Mouse (Mus musculus): ENCODE results near the gene Coro2b.

Coro2b gene

DNA sequence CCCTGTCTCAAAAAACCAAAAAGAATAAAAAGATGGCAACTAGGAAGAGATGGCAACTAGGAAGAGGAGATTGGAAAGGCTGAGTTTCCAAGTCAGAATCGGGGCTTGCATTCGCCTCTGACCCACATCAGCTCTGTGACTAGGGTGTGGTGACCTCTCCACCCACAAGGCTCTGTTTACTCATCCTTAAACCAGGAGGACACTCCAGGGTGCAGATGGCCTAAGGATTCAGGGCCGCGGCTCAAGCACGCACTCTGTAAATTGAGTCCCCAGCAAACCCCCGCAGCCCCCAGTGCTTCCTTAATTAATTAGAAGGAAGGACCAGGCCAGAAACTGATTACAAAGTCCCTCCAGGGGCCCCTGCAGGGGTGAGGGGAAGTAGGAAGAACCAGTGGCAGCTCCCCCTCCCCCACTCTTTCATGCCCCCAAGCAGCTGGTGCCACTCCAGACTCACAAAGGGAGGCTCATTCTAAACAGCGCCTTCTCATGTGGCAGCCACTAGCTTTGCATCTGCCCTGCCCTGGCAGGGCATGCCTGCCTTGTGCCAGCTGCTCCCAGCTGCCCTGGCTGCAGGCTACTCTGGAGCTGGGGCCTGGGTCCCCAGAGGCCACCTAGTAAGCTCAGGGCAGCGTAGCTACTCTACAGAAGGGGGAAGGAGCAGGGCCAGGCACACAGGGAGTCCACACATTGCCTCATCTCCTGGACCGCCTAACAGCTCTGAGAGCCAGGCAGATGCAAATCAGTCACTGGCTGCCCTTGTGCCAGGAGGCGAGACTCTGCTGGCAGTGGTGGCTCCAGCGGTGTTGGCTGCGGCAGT is 5.2 kb downstream of the Coro2b start:
- no peaks in the 10 kb centered on the region for H3K36me3 ChIP-seq (ENCODE audit: control insufficient read depth, insufficient read depth, low read length, poor library complexity, severe bottlenecking)
- DNase-seq (ENCODE audit: low read depth, low spot score) = peak; percentile 24
- H3K27me3 ChIP-seq (ENCODE audit: control insufficient read depth, insufficient read depth, low read length, poor library complexity, severe bottlenecking) = no peaks in the 10 kb centered on the region

DNA sequence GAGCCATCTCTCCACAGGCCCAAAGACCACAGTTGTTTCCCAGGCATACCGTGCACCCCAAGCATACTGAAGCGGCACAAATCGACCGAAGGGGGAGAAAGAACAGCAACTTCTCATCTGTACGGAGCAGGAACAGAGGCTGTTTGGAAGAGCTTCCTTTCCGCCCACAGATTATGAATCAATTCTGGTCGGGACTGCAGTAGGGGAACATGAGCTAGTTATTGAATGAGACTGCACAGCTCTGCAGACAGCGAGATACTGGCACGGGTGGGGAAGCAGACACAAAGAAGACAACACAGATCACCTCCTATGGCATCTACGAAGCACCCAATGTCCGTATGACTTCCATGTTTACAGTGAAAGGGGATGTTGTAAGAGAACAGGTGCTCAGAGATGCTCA is 8.3 kb downstream of the Coro2b start:
- H3K36me3 ChIP-seq (ENCODE audit: control insufficient read depth, insufficient read depth, low read length, poor library complexity, severe bottlenecking) = no peaks in the 10 kb centered on the region
- no peaks in the 10 kb centered on the region for H3K27me3 ChIP-seq (ENCODE audit: control insufficient read depth, insufficient read depth, low read length, poor library complexity, severe bottlenecking)
- no peak for DNase-seq (ENCODE audit: low read depth, low spot score)

DNA sequence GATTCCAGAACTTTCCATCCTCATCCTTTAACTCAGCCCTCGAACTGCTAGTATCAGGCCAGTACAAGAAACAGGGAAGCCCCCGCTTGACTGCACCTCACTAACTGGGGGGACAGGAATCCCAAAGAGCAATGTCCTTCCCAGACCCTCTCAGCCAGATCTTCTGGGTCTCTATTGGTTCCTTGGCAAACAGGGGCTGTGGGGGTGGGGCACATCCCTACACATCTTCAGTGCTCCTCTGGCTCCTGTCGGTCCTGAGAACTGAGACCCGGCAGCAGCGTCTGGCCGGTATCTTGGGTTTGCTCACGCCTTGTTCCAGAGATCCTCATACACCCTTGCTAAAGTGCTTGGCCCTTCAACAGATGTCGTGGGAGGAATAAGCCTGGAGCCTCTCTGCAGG is 10.0 kb downstream of the Coro2b start:
- DNase-seq (ENCODE audit: low read depth, low spot score) = no peak
- H3K36me3 ChIP-seq (ENCODE audit: control insufficient read depth, insufficient read depth, low read length, poor library complexity, severe bottlenecking) = no peaks in the 10 kb centered on the region
- no peaks in the 10 kb centered on the region for H3K27me3 ChIP-seq (ENCODE audit: control insufficient read depth, insufficient read depth, low read length, poor library complexity, severe bottlenecking)

DNA sequence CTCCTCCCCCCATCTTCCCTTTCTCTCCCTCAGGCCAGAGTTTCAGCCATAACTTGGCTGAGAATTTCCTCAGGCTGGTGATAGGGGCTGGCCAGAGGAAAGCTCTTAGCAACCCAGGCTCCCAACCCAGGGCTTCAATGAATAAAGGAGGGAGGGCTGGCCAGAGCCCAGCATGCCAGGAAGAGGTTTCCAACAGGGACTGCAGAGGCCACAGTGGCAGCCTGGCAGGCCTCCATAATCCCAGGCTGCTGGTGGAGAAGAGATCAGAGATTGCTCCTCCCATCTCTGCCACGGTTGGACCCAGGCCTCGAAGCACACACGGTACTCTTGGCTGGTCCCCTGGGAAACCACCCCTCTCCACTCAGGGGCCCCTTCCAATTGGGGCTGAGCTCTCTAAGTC is 10.4 kb downstream of the Coro2b start:
- H3K36me3 ChIP-seq (ENCODE audit: control insufficient read depth, insufficient read depth, low read length, poor library complexity, severe bottlenecking) = no peaks in the 10 kb centered on the region
- H3K27me3 ChIP-seq (ENCODE audit: control insufficient read depth, insufficient read depth, low read length, poor library complexity, severe bottlenecking) = no peaks in the 10 kb centered on the region
- no peak for DNase-seq (ENCODE audit: low read depth, low spot score)

DNA sequence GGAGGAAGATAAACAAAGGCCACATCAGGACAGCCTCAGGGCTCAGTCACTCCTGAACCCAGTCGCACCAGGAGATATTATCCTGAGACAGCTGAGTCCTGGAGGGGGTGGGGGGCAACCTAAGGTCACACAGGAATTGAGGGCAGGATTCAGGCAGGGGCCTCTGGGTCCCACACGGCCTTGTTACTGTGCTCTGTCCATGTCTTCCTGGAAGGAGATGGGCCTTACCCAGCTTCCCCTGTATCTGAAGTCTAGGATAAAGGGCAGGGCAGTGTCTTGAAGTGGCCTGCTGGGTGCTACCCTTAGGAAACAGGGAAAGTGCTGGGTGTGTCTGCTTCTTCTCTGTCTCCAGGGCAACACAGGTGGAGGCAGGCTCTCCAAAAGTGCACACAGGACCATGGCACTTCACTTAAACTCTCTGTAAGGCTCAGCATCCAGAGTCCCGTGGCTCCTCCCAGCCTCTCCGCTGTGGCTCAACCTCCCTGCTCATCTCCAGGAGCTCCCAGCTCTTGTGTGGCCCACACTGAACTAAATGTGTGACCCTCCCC is 12.0 kb downstream of the Coro2b start:
- no peaks in the 10 kb centered on the region for H3K36me3 ChIP-seq (ENCODE audit: control insufficient read depth, insufficient read depth, low read length, poor library complexity, severe bottlenecking)
- DNase-seq (ENCODE audit: low read depth, low spot score) = no peak
- no peaks in the 10 kb centered on the region for H3K27me3 ChIP-seq (ENCODE audit: control insufficient read depth, insufficient read depth, low read length, poor library complexity, severe bottlenecking)

DNA sequence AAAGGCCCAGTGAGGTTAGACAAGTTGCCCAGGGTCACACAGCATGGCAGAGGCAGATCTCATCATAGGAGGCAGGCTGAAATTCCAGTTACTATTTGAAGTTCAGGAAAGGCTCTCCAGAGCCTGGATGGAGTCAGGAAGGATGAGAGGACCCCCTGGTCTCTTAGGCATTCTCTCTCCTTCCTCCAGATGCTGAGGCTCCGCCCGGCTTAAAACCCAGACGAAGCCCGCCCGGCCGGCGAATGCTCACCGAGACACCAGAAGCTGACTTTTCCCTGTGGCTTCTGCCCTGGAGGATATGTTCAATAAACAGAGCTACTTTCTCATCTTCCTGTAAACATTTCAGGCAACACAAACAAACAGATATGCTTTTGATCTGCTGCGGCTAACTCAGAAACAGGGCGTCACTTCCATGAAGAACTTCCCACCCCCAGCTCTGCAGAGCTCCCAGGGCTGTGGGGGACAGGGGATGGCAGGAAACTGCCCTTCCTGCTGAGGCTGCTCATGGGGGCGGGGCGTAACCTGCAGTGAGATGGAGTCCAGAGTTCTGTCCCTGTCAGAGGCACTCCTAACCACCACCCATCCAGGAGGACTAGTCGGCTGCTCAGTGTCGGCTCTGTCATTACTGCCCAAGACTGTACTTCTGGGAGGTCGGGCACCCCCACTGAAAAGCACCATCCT is 13.9 kb downstream of the Coro2b start:
- H3K36me3 ChIP-seq (ENCODE audit: control insufficient read depth, insufficient read depth, low read length, poor library complexity, severe bottlenecking) = no peaks in the 10 kb centered on the region
- H3K27me3 ChIP-seq (ENCODE audit: control insufficient read depth, insufficient read depth, low read length, poor library complexity, severe bottlenecking) = no peaks in the 10 kb centered on the region
- no peak for DNase-seq (ENCODE audit: low read depth, low spot score)

DNA sequence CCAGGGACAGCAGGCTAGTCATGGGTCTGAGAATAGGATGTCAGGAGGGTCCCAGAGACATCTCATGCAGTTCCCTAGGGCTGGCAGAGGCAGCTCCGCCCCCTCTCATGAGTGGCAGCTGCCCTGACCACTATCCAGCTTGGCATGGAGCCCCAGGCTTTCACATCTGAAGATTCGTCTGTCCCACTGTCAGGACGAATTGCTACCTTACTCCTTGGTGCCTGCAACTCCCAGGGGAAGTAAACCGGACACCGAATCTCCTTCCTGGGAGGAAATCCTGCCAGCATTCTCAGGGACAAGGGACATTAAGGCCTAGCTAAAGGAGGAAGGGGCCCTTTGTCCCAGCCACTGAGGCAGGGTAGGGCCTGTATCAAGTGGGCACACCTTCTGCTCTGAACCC is 14.6 kb downstream of the Coro2b start:
- DNase-seq (ENCODE audit: low read depth, low spot score) = no peak
- no peaks in the 10 kb centered on the region for H3K36me3 ChIP-seq (ENCODE audit: control insufficient read depth, insufficient read depth, low read length, poor library complexity, severe bottlenecking)

DNA sequence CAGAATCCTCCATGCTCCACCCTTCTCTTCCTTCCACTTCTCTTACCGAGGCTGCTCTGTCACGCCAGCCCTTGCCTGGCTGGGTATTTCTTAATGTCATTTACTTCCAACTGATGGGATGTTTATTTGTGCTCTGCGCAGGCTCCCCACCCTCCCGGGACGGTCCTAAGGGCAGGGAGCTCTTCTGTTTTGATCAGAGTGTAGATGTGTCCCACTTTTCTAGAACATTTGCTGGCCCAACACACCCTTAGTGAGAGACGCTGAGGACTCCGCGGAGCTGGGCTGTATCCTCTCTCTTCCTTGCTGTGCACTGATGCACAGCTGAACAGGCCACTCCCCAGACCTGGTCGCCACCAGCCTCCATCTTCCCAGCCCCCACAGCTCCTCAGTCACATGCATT is 15.3 kb downstream of the Coro2b start:
- no peak for DNase-seq (ENCODE audit: low read depth, low spot score)
- Histone ChIP-seq H3K36me3 (ENCODE audit: control insufficient read depth, insufficient read depth, low read length, poor library complexity, severe bottlenecking) (no peaks in the 10 kb centered on the region), H3K27me3 (ENCODE audit: control insufficient read depth, insufficient read depth, low read length, poor library complexity, severe bottlenecking) (no peaks in the 10 kb centered on the region)

More for the DNA sequence above, 14.6 kb downstream of the Coro2b start:
- no peaks in the 10 kb centered on the region for H3K27me3 ChIP-seq (ENCODE audit: control insufficient read depth, insufficient read depth, low read length, poor library complexity, severe bottlenecking)

DNA sequence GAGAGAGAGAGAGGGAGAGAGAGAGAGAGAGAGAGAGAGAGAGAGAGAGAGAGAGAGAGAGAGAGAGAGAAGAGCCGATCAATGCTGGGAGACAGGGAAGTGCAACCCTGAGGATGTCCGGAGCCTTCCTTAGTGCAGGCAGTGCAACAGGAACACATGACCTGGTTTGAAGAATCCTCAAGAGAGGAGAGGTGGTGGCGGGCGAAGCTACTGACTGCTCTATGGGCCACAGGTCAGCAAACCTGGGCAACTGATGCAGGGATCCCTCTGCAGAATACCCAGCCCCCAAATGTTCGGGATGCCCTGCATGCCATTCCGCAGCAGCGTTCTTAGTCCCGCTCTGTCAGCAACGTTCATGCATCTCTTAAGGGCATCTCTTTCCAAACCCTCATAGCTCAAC is 15.9 kb downstream of the Coro2b start:
- no peaks in the 10 kb centered on the region for H3K27me3 ChIP-seq (ENCODE audit: control insufficient read depth, insufficient read depth, low read length, poor library complexity, severe bottlenecking)
- no peaks in the 10 kb centered on the region for H3K36me3 ChIP-seq (ENCODE audit: control insufficient read depth, insufficient read depth, low read length, poor library complexity, severe bottlenecking)
- DNase-seq (ENCODE audit: low read depth, low spot score) = no peak

DNA sequence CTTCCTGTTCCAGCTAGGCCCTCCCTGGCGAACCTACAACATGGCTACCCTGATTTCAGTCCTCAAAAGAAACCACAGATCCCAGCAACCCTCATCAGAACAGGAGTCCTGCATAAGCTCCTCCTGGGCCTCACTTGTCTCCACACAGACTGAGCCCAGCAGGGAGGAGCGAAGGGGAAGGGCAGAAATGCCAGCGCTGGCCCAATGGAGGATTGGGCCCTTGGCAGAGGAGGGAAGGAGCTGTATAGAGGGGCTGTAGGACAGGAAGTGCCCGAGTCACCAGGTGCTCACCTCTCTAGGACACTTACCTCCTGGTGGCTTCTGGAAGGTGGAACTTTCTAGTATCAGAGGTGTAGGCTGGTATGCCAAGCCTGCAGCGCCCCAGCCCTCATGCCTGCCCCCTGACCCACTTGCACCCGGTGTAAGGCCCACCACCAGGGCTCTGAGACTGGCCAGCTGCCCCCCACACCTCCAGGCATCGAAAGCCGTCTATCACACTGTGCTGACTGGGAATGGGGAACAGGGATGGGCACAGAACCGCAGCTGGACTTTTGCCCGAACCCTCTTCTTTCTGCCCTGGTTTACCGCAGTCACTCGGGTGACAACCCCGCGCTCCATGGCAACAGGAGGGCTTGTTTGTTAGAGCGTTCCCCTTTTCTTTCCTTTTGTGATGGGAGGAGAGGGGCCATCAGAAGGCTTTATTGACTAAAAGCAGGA is 16.9 kb downstream of the Coro2b start:
- no peaks in the 10 kb centered on the region for H3K27me3 ChIP-seq (ENCODE audit: control insufficient read depth, insufficient read depth, low read length, poor library complexity, severe bottlenecking)
- H3K36me3 ChIP-seq (ENCODE audit: control insufficient read depth, insufficient read depth, low read length, poor library complexity, severe bottlenecking) = no peaks in the 10 kb centered on the region

DNA sequence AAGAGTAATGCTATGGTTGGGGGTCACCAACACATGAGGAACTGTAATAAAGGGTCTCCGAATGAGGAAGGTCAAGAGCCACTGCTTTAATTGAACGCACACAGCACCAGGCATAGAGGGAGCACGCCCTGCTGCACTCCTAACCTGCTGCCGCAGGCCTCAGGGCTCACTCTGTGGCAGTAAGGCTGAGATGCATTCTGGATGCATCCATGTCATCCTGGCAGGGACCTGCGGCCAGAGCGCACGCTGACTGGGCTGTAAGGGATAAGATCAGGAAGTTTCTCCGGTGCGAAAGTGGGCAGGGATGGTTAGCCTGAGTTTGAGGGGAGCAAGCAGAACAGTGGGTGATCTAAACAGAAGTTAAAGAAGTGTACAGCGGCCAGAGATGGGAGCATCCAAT is 17.5 kb downstream of the Coro2b start:
- DNase-seq (ENCODE audit: low read depth, low spot score) = no peak
- no peaks in the 10 kb centered on the region for H3K27me3 ChIP-seq (ENCODE audit: control insufficient read depth, insufficient read depth, low read length, poor library complexity, severe bottlenecking)
- no peaks in the 10 kb centered on the region for H3K36me3 ChIP-seq (ENCODE audit: control insufficient read depth, insufficient read depth, low read length, poor library complexity, severe bottlenecking)

More for the DNA sequence above, 16.9 kb downstream of the Coro2b start:
- no peak for DNase-seq (ENCODE audit: low read depth, low spot score)

DNA sequence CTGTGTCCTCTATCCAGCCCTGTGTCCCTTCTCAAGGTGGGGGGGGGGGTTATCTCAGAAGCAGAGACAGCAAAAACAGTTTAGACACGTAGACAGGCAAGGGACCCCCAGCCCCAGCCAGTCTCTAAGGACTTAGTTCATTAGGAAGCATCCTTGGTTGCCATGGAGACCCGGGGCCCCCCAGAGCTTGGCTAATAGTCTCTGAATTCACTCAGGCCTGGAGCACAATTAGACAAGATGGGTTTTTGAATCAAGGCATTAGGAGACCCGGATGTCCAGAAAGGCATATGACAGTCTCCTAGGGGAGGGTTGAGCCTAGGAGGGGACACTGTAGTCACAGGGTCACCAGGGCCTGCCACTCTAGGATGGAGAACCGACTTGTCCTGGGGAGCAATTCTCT is 18.3 kb downstream of the Coro2b start:
- no peaks in the 10 kb centered on the region for H3K27me3 ChIP-seq (ENCODE audit: control insufficient read depth, insufficient read depth, low read length, poor library complexity, severe bottlenecking)
- H3K36me3 ChIP-seq (ENCODE audit: control insufficient read depth, insufficient read depth, low read length, poor library complexity, severe bottlenecking) = no peaks in the 10 kb centered on the region
- no peak for DNase-seq (ENCODE audit: low read depth, low spot score)

DNA sequence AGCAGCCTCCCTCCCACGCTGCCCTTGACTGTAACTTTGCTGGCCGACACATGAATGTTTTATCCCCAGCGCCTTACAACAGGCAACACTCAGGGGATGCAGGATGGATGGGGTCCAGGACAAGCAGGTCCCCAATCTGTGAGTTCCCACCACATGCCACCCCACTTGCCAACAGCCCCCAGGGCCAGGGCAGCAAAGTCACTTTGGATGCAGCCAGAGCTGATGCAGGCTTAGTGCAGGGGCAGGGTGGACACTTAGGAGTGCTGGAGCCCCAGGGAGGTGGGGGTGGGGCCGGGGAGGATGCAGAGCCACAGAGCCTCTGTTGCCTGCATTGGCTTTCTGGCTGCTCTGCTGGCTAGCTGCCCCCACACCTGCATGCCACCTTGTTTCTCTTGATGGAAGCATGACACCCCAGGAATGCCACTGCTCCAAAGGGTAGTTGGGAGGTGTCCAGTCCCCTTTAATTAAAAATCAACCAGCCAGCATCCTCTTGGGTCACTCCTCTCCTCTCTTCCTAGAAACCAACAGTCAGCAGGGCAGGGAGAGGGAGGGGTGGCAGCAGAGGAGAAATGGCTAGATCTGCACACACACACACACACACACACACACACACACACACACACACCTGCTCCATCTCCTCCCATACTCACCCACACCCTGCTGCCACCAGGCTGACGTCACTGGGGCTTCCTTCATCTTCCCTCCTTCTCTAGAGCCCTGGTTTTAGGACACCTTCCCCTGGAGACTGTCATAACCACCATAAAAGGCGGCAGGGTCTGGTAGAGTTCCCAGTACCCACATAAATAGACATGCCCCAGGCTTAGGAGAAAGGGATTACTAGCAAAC is 19.5 kb downstream of the Coro2b start:
- Histone ChIP-seq H3K27me3 (ENCODE audit: control insufficient read depth, insufficient read depth, low read length, poor library complexity, severe bottlenecking) (no peaks in the 10 kb centered on the region), H3K36me3 (ENCODE audit: control insufficient read depth, insufficient read depth, low read length, poor library complexity, severe bottlenecking) (no peaks in the 10 kb centered on the region)
- DNase-seq (ENCODE audit: low read depth, low spot score) = no peak

DNA sequence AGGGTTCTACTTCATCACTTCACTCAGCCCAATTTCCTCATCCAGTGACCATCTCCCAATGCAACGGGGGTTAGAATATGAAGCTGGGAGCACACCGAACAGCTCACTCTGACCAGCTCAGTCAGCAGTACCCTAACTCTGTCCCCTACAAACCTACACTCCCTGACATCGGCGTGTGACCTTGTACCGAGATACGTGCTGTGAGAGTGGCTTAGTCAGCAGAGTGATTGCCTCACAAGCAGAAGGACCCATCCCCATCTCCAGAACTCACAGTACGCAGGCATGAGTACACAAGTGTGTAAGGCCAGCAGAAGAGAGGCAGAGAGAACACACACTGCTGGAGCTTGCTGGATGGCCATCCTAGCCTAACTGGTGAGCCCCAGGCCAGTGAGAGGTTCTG is 21.7 kb downstream of the Coro2b start:
- Histone ChIP-seq H3K36me3 (ENCODE audit: control insufficient read depth, insufficient read depth, low read length, poor library complexity, severe bottlenecking) (no peaks in the 10 kb centered on the region), H3K27me3 (ENCODE audit: control insufficient read depth, insufficient read depth, low read length, poor library complexity, severe bottlenecking) (no peaks in the 10 kb centered on the region)
- DNase-seq (ENCODE audit: low read depth, low spot score) = no peak

Measured in splenic B cell, adult 2 months (primary cell).